11 mouse cellular contexts compared by ENCODE assay signal in genomic region chr2:24520576-24521272, GRCm38 (mm10). TPM values are rescaled to one million over a fixed set of nuclear protein-coding genes. Genes with fewer than 3 reads are reported as not detected.
DNase-seq lines count a peak whose midpoint lies in the region; ATAC-seq lines count a peak whose summit lies in the region.
"Had no signal": no experiment of that assay in that cellular context is flagged by ENCODE, and none has a peak within 500 bp of the region (broad histone marks: within the 10 kb centered on the region; RNA-seq: fewer than 3 reads in every experiment).

No protein-coding gene starts in this region.

- 29% methylated on average over 9 of the region's 9 CpGs for WGBS in lung, embryonic 16.5 days
- WGBS in hindbrain, embryonic 15.5 days: 32% methylated on average over 9 of the region's 9 CpGs
- 26% methylated on average over 9 of the region's 9 CpGs for WGBS in limb, embryonic 12.5 days
- 25% methylated on average over 9 of the region's 9 CpGs for WGBS in stomach, embryonic 16.5 days

- DNase-seq in lung, postnatal 4 days: no peak
- DNase-seq in cerebellum, adult 9-11 months: no peak
- no peak for DNase-seq in left cerebral cortex, postnatal 10 days (ENCODE audit: extremely low spot score in 1 of 2, low spot score in 2 of 2)
- no peak for DNase-seq in spleen, postnatal 36 days (ENCODE audit: low spot score in 2 of 2)

- peak overlapping the region; percentile 66 for H3K4me2 ChIP-seq in lung, embryonic 16.5 days (ENCODE audit: low read depth, low read length)
- H3K4me2 ChIP-seq in hindbrain, embryonic 15.5 days: peak overlapping the region; percentile 61
- H3K4me2 ChIP-seq in limb, embryonic 12.5 days: peak overlapping the region; percentile 72
- peak overlapping the region; percentile 87 for H3K4me2 ChIP-seq in stomach, embryonic 16.5 days (ENCODE audit: low read depth, low read length)

- ATAC-seq in lung, embryonic 16.5 days (ENCODE audit: low read depth): no peak
- no peak for ATAC-seq in hindbrain, embryonic 15.5 days (ENCODE audit: low FRiP score, low read depth)
- ATAC-seq in limb, embryonic 12.5 days (ENCODE audit: insufficient number of reproducible peaks, insufficient read depth, low FRiP score, low TSS enrichment, low read depth): no peak
- ATAC-seq in stomach, embryonic 16.5 days (ENCODE audit: insufficient read depth, low FRiP score): no peak

- no peak overlapping the region for H3K9ac ChIP-seq in lung, embryonic 16.5 days (ENCODE audit: low read length)
- no peak overlapping the region for H3K9ac ChIP-seq in hindbrain, embryonic 15.5 days
- H3K9ac ChIP-seq in limb, embryonic 12.5 days (replicated peaks): peak overlapping the region; percentile 52; the same call in 1 of the 2 replicates
- peak overlapping the region; percentile 70; the same call in 1 of the 2 replicates for H3K9ac ChIP-seq in stomach, embryonic 16.5 days (ENCODE audit: low read length)

- no peaks in the 10 kb centered on the region for H3K27me3 ChIP-seq in lung, embryonic 16.5 days (ENCODE audit: control insufficient read depth, insufficient read depth, low read depth, low read length)
- H3K27me3 ChIP-seq in hindbrain, embryonic 15.5 days: no peaks in the 10 kb centered on the region
- H3K27me3 ChIP-seq in limb, embryonic 12.5 days: peaks cover 38% of the 10 kb centered on the region
- no peaks in the 10 kb centered on the region for H3K27me3 ChIP-seq in stomach, embryonic 16.5 days (ENCODE audit: control insufficient read depth, insufficient read depth, low read length)
- H3K27me3 ChIP-seq: Patski had no signal

- no peaks in the 10 kb centered on the region for H3K36me3 ChIP-seq in lung, embryonic 16.5 days (ENCODE audit: control insufficient read depth, insufficient read depth, low read length)
- no peaks in the 10 kb centered on the region for H3K36me3 ChIP-seq in hindbrain, embryonic 15.5 days
- H3K36me3 ChIP-seq in limb, embryonic 12.5 days: no peaks in the 10 kb centered on the region
- H3K36me3 ChIP-seq in stomach, embryonic 16.5 days (ENCODE audit: control insufficient read depth, insufficient read depth, low read length): no peaks in the 10 kb centered on the region

- intact Hi-C loops in left cerebral cortex, postnatal 10 days (cut with DNase I): no loop called here

- no peak overlapping the region for H3K27ac ChIP-seq in lung, embryonic 16.5 days (ENCODE audit: low read length)
- peak overlapping the region; percentile 77 for H3K27ac ChIP-seq in hindbrain, embryonic 15.5 days (replicated peaks)
- H3K27ac ChIP-seq in limb, embryonic 12.5 days: no peak overlapping the region
- H3K27ac ChIP-seq in stomach, embryonic 16.5 days (ENCODE audit: low read length): peak overlapping the region; percentile 23; the same call in 1 of the 2 replicates

- H3K9me3 ChIP-seq in lung, embryonic 16.5 days (ENCODE audit: control insufficient read depth, low read length): no peaks in the 10 kb centered on the region
- H3K9me3 ChIP-seq in hindbrain, embryonic 15.5 days: no peaks in the 10 kb centered on the region
- H3K9me3 ChIP-seq in limb, embryonic 12.5 days: no peaks in the 10 kb centered on the region
- no peaks in the 10 kb centered on the region for H3K9me3 ChIP-seq in stomach, embryonic 16.5 days (replicated peaks; ENCODE audit: control insufficient read depth, low read length)

- peak overlapping the region; percentile 54 for H3K4me3 ChIP-seq in lung, embryonic 16.5 days (ENCODE audit: low read length)
- H3K4me3 ChIP-seq in hindbrain, embryonic 15.5 days: peak overlapping the region; percentile 39
- H3K4me3 ChIP-seq in limb, embryonic 12.5 days (replicated peaks): peak overlapping the region; percentile 44
- H3K4me3 ChIP-seq in stomach, embryonic 16.5 days (replicated peaks; ENCODE audit: low read length): peak overlapping the region; percentile 54

- H3K4me1 ChIP-seq in lung, embryonic 16.5 days (replicated peaks; ENCODE audit: control insufficient read depth, insufficient read depth, low read length): peaks cover 8% of the 10 kb centered on the region; the same call in 1 of the 2 replicates
- peaks cover 21% of the 10 kb centered on the region for H3K4me1 ChIP-seq in hindbrain, embryonic 15.5 days (replicated peaks)
- peaks cover 7% of the 10 kb centered on the region for H3K4me1 ChIP-seq in limb, embryonic 12.5 days (replicated peaks)
- H3K4me1 ChIP-seq in stomach, embryonic 16.5 days (ENCODE audit: control insufficient read depth, insufficient read depth, low read length): peaks cover 9% of the 10 kb centered on the region

RNA-seq across cellular contexts. Expression of gene Pax8, which starts 45.3 kb away (rescaled TPM):
- polyA plus RNA-seq in lung, embryonic 16.5 days (2015; fragmentation: Nextera tagmentation; extraction: Ambion mirVana): not detected in 2 replicates
- polyA plus RNA-seq in hindbrain, embryonic 15.5 days (2015; fragmentation: Nextera tagmentation; extraction: Ambion mirVana): 18.2 and 23.4 TPM in 2 replicates
- not detected in 2 replicates for polyA plus RNA-seq in limb, embryonic 12.5 days (2016; fragmentation: Nextera tagmentation; extraction: Ambion mirVana)
- polyA plus RNA-seq in stomach, embryonic 16.5 days (2015; fragmentation: Nextera tagmentation; extraction: Ambion mirVana): 0.17 and 0.67 TPM in 2 replicates
- total RNA-seq in left cerebral cortex, postnatal 10 days (2021): not detected
- total RNA-seq: common myeloid progenitor, adult 5-6 weeks; left cerebral cortex, postnatal 14 days had no signal

Comparison
In these comparisons a context has a peak if more than half of its experiments do, and no peak if none do; other contexts are left out.
1. H3K27ac ChIP-seq: peak in hindbrain, embryonic 15.5 days (single experiment) and stomach, embryonic 16.5 days (single experiment); none in lung, embryonic 16.5 days (single experiment) and limb, embryonic 12.5 days (single experiment).
2. H3K9ac ChIP-seq: peak in limb, embryonic 12.5 days (single experiment) and stomach, embryonic 16.5 days (single experiment); none in lung, embryonic 16.5 days (single experiment) and hindbrain, embryonic 15.5 days (single experiment).
3. RNA of gene Pax8, which starts 45.3 kb away (polyA plus RNA-seq): 18.2 to 23.4 TPM in hindbrain, embryonic 15.5 days; 0.17 to 0.67 TPM in stomach, embryonic 16.5 days, not detected in lung, embryonic 16.5 days and not detected in limb, embryonic 12.5 days; every median in the first group is over 10 times any median in the second.
4. Peak in every context shown above with its lines, with median percentiles within 50 percentile points of each other: H3K4me2 ChIP-seq and H3K4me3 ChIP-seq.